Mouse (Mus musculus) liver, embryonic 12.5 days (tissue): ENCODE results near the gene Rpl3. TPM values are rescaled to one million over a fixed set of nuclear protein-coding genes. Genes with fewer than 3 reads are reported as not detected.
A peak's percentile ranks its signal among the peaks of the same experiment; 100 is the strongest.

Source experiments
- ATAC-seq: fragments of 200-750 bp; cut with Nextera tagmentation; 2 replicates; pipeline ENCODE4 v1.8.0; 2017; ENCODE audit warnings: moderate number of reproducible peaks, mild to moderate bottlenecking, moderate library complexity
- H3K27ac ChIP-seq: fragments of 300-500 bp; sonication (generic); 2 replicates; pipeline ENCODE4 v1.5.1; 2016; ENCODE audit warnings: mild to moderate bottlenecking
- H3K27me3 ChIP-seq: fragments of 300-500 bp; sonication (generic); replicated peaks from 2 replicates; pipeline ENCODE4 v1.6.1; 2016; ENCODE audit warnings: mild to moderate bottlenecking, moderate library complexity
- H3K36me3 ChIP-seq: fragments of 300-500 bp; sonication (generic); 2 replicates; pipeline ENCODE4 v1.6.1; 2016; ENCODE audit warnings: mild to moderate bottlenecking, moderate library complexity
- H3K4me1 ChIP-seq: fragments of 300-500 bp; sonication (generic); 2 replicates; pipeline ENCODE4 v1.6.1; 2016
- H3K4me2 ChIP-seq: fragments of 300-500 bp; sonication (generic); 2 replicates; pipeline ENCODE4 v1.6.1; 2016; ENCODE audit warnings: mild to moderate bottlenecking, moderate library complexity
- H3K4me3 ChIP-seq: fragments of 300-500 bp; sonication (generic); 2 replicates; pipeline ENCODE4 v1.5.1; 2016; ENCODE audit warnings: mild to moderate bottlenecking, moderate library complexity
- H3K9ac ChIP-seq: fragments of 300-500 bp; sonication (generic); 2 replicates; pipeline ENCODE4 v1.6.1; 2016; ENCODE audit warnings: mild to moderate bottlenecking, moderate library complexity
- H3K9me3 ChIP-seq: fragments of 300-500 bp; sonication (generic); replicated peaks from 2 replicates; pipeline ENCODE4 v1.6.1; 2016; ENCODE audit warnings: mild to moderate bottlenecking, moderate library complexity
- WGBS: fragments of 180-500 bp; shearing (Covaris S2); methylation state at CpG from one replicate; pipeline ENCODE4 v1.1.7; 2016; ENCODE audit not compliant: insufficient replicate concordance; 5-methylcytosine and 5-hydroxymethylcytosine counted together
- polyA plus RNA-seq: library from polyadenylated mRNA; unstranded; fragments of >200 nt; fragmentation: Nextera tagmentation; extraction: Ambion mirVana; gene quantifications from 2 replicates; pipeline ENCODE4 v1.2.1, GENCODE M21; 2016

The Rpl3 gene
- polyA plus RNA-seq, 1 experiment from 2014 or later, result 924 TPM

- Histone ChIP-seq H3K4me2 (peak overlapping the region; percentile 79), H3K4me1 (peaks cover 53% of the 10 kb centered on the region), H3K9ac (peak overlapping the region; percentile 83), H3K27ac (peak overlapping the region; percentile 93), H3K36me3 (peaks cover 44% of the 10 kb centered on the region), H3K4me3 (peak overlapping the region; percentile 71), H3K9me3 (0 out of 2 replicates have a peak, but pooled peaks cover 5% of the 10 kb centered on the region), H3K27me3 (no peaks in the 10 kb centered on the region)
- under 1% methylated on average over 30 of the region's 30 CpGs for WGBS
- ATAC-seq, result peak; percentile 85
Measured at GRCm38 (mm10) chr15:80083276-80083731, 8.4 kb downstream of the Rpl3 start.

GRCm38 (mm10) chr15:80082661-80083275, 8.9 kb downstream of the Rpl3 start:
- Histone ChIP-seq H3K4me2 (peak overlapping the region; percentile 79), H3K9ac (peak overlapping the region; percentile 83), H3K36me3 (peaks cover 49% of the 10 kb centered on the region), H3K9me3 (0 out of 2 replicates have a peak, but pooled peaks cover 5% of the 10 kb centered on the region), H3K4me1 (peaks cover 55% of the 10 kb centered on the region), H3K27me3 (no peaks in the 10 kb centered on the region), H3K4me3 (peak overlapping the region; percentile 71), H3K27ac (peak overlapping the region; percentile 93)
- under 1% methylated on average over 21 of the region's 21 CpGs for WGBS
- no peak for ATAC-seq

- ATAC-seq, result no peak
- H3K27me3 ChIP-seq, result no peaks in the 10 kb centered on the region
- peaks cover 53% of the 10 kb centered on the region for H3K4me1 ChIP-seq
- peak overlapping the region; percentile 83 for H3K9ac ChIP-seq
- peaks cover 57% of the 10 kb centered on the region for H3K36me3 ChIP-seq
- peak overlapping the region; percentile 71 for H3K4me3 ChIP-seq
- 0 out of 2 replicates have a peak, but pooled peaks cover 5% of the 10 kb centered on the region for H3K9me3 ChIP-seq
- H3K27ac ChIP-seq, result peak overlapping the region; percentile 93
- 2% methylated on average over 11 of the region's 11 CpGs for WGBS
- H3K4me2 ChIP-seq, result peak overlapping the region; percentile 79
Measured at GRCm38 (mm10) chr15:80081801-80082546, 9.7 kb downstream of the Rpl3 start.

- Histone ChIP-seq H3K27ac (peak overlapping the region; percentile 93), H3K9me3 (no peaks in the 10 kb centered on the region), H3K4me1 (peaks cover 61% of the 10 kb centered on the region), H3K4me3 (peak overlapping the region; percentile 71), H3K36me3 (peaks cover 65% of the 10 kb centered on the region), H3K4me2 (peak overlapping the region; percentile 79), H3K9ac (peak overlapping the region; percentile 83), H3K27me3 (no peaks in the 10 kb centered on the region)
- no peak for ATAC-seq
- 32% methylated on average over 9 of the region's 9 CpGs for WGBS
Measured at GRCm38 (mm10) chr15:80080711-80081615, 10.7 kb downstream of the Rpl3 start.

GRCm38 (mm10) chr15:80079954-80080353, 11.7 kb downstream of the Rpl3 start:
- no peak for ATAC-seq
- H3K4me1 ChIP-seq, result peaks cover 71% of the 10 kb centered on the region
- H3K9me3 ChIP-seq, result no peaks in the 10 kb centered on the region
- peaks cover 65% of the 10 kb centered on the region for H3K36me3 ChIP-seq
- H3K4me2 ChIP-seq, result peak overlapping the region; percentile 79
- no peaks in the 10 kb centered on the region for H3K27me3 ChIP-seq
- peak overlapping the region; percentile 83 for H3K9ac ChIP-seq
- 58% methylated on average over 3 of the region's 3 CpGs for WGBS
- peak overlapping the region; percentile 71 for H3K4me3 ChIP-seq
- H3K27ac ChIP-seq, result peak overlapping the region; percentile 93

GRCm38 (mm10) chr15:80079129-80079668, 12.5 kb downstream of the Rpl3 start:
- peaks cover 78% of the 10 kb centered on the region for H3K4me1 ChIP-seq
- H3K4me3 ChIP-seq, result peak overlapping the region; percentile 71
- ATAC-seq, result no peak
- H3K9ac ChIP-seq, result peak overlapping the region; percentile 83
- no peaks in the 10 kb centered on the region for H3K9me3 ChIP-seq
- H3K36me3 ChIP-seq, result peaks cover 65% of the 10 kb centered on the region
- peak overlapping the region; percentile 79 for H3K4me2 ChIP-seq
- WGBS, result 85% methylated on average over 5 of the region's 5 CpGs
- H3K27me3 ChIP-seq, result no peaks in the 10 kb centered on the region
- H3K27ac ChIP-seq, result peak overlapping the region; percentile 93

GRCm38 (mm10) chr15:80078058-80078814, 13.4 kb downstream of the Rpl3 start:
- H3K4me1 ChIP-seq, result peaks cover 78% of the 10 kb centered on the region
- peak overlapping the region; percentile 93 for H3K27ac ChIP-seq
- no peak overlapping the region for H3K4me3 ChIP-seq
- H3K36me3 ChIP-seq, result peaks cover 65% of the 10 kb centered on the region
- WGBS, result 65% methylated on average over 11 of the region's 11 CpGs
- peak overlapping the region; percentile 79; the same call in 1 of the 2 replicates for H3K4me2 ChIP-seq
- 0 out of 2 replicates have a peak overlapping the region, but pooled peaks have one; percentile 2 for H3K9ac ChIP-seq
- H3K27me3 ChIP-seq, result no peaks in the 10 kb centered on the region
- ATAC-seq, result no peak
- H3K9me3 ChIP-seq, result no peaks in the 10 kb centered on the region

GRCm38 (mm10) chr15:80076338-80077136, 15.1 kb downstream of the Rpl3 start:
- 5% methylated on average over 2 of the region's 2 CpGs for WGBS
- H3K27me3 ChIP-seq, result no peaks in the 10 kb centered on the region
- peak; percentile 75 for ATAC-seq

GRCm38 (mm10) chr15:80075733-80076337, 15.8 kb downstream of the Rpl3 start:
- Histone ChIP-seq H3K4me3 (no peak overlapping the region), H3K9ac (peak overlapping the region; percentile 25; the same call in 1 of the 2 replicates), H3K27ac (peak overlapping the region; percentile 87), H3K4me2 (peak overlapping the region; percentile 21), H3K27me3 (no peaks in the 10 kb centered on the region), H3K36me3 (peaks cover 47% of the 10 kb centered on the region), H3K4me1 (peaks cover 75% of the 10 kb centered on the region), H3K9me3 (no peaks in the 10 kb centered on the region)
- 18% methylated on average over 5 of the region's 5 CpGs for WGBS
- peak; percentile 68 for ATAC-seq

More at GRCm38 (mm10) chr15:80076338-80077136, 15.1 kb downstream of the Rpl3 start:
- H3K9ac ChIP-seq, result peak overlapping the region; percentile 25; the same call in 1 of the 2 replicates
- H3K36me3 ChIP-seq, result peaks cover 54% of the 10 kb centered on the region
- H3K4me2 ChIP-seq, result peak overlapping the region; percentile 21
- H3K9me3 ChIP-seq, result no peaks in the 10 kb centered on the region
- no peak overlapping the region for H3K4me3 ChIP-seq
- peak overlapping the region; percentile 87 for H3K27ac ChIP-seq
- peaks cover 79% of the 10 kb centered on the region for H3K4me1 ChIP-seq

- H3K4me1 ChIP-seq, result peaks cover 70% of the 10 kb centered on the region
- H3K4me3 ChIP-seq, result no peak overlapping the region
- H3K27me3 ChIP-seq, result no peaks in the 10 kb centered on the region
- H3K4me2 ChIP-seq, result no peak overlapping the region
- H3K27ac ChIP-seq, result peak overlapping the region; percentile 87
- peaks cover 42% of the 10 kb centered on the region for H3K36me3 ChIP-seq
- no peak for ATAC-seq
- 24% methylated on average over 3 of the region's 3 CpGs for WGBS
- H3K9ac ChIP-seq, result no peak overlapping the region
- H3K9me3 ChIP-seq, result no peaks in the 10 kb centered on the region
Measured at GRCm38 (mm10) chr15:80075374-80075694, 16.3 kb downstream of the Rpl3 start.
